Mouse (Mus musculus) intestine, embryonic 15.5 days (tissue): ENCODE measurements around the gene Kbtbd2. TPM values are rescaled to one million over a fixed set of nuclear protein-coding genes. Genes with fewer than 3 reads are reported as not detected.

ENCODE experiments used
- polyA plus RNA-seq: library from polyadenylated mRNA; unstranded; fragments of >200 nt; fragmentation: Nextera tagmentation; extraction: Ambion mirVana; gene quantifications from 2 replicates; pipeline ENCODE4 v1.2.1, GENCODE M21; 2015

Kbtbd2 gene
- polyA plus RNA-seq, 1 experiment from 2014 or later, result 20.9 TPM

Other genes starting within 250 kb of the Kbtbd2 start
- gene Pde1c, start 228.7 kb downstream of the Kbtbd2 start, polyA plus RNA-seq, result 1.9 TPM in 2 replicates
- 116 and 146 TPM in 2 replicates for gene Lsm5, start 93.1 kb downstream of the Kbtbd2 start, polyA plus RNA-seq
- 12.0 and 12.9 TPM in 2 replicates for gene Avl9, start 82.9 kb downstream of the Kbtbd2 start, polyA plus RNA-seq
- 106 and 109 TPM in 2 replicates for gene Fkbp9, start 34.2 kb upstream of the Kbtbd2 start, polyA plus RNA-seq
- 66.9 and 73.3 TPM in 2 replicates for gene Nt5c3, start 126.1 kb upstream of the Kbtbd2 start, polyA plus RNA-seq
- 0.32 and 0.49 TPM in 2 replicates for gene Vmn1r4, start 126.2 kb upstream of the Kbtbd2 start, polyA plus RNA-seq
- not detected in 2 replicates for gene Vmn1r5, start 172.5 kb upstream of the Kbtbd2 start, polyA plus RNA-seq
- gene Vmn1r6, start 199.4 kb upstream of the Kbtbd2 start, polyA plus RNA-seq, result not detected in 2 replicates
- not detected in 2 replicates for gene Vmn1r7, start 227.5 kb upstream of the Kbtbd2 start, polyA plus RNA-seq
- not detected in 2 replicates for gene Vmn1r8, start 234.5 kb upstream of the Kbtbd2 start, polyA plus RNA-seq